Mouse (Mus musculus): ENCODE measurements at regions not wholly inside any gene's neighbourhood (a gene's known extent, or its start where the extent isn't known, plus 50 kb on each side); places are given as distances from the start of the nearest gene placed in this dataset.

DNA sequence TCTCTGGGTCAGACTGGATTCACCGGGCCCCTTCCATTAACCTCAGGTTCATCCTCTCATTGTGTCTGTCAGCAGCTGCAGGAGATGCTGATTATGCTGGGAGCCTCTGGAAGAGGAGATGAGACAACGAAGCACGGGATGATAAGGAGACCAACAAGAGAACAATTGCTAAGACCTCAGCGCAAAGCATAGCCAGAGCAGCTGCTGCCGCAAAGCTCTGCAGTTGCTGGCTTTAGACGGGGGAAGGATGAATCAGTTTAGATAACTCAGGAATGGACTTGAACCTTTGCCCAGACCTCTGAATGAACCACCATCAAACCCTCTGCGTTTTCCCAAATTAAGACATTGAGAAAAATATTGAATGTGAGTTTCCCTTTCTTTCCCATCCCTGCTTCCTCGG is 282.7 kb upstream of the Lyplal1 start:
- H3K9me3 ChIP-seq = peaks cover 34% of the 10 kb centered on the region
- no peak for TF ChIP-seq GATA1 (IDR thresholded peaks at IDR 0.05; ENCODE audit: borderline replicate concordance, low read length)
- TF ChIP-seq FLI1 (IDR thresholded peaks at IDR 0.05; ENCODE audit: low read length) = no peak
- no peaks in the 10 kb centered on the region for H3K36me3 ChIP-seq (replicated peaks; ENCODE audit: low read length)
- no peaks in the 10 kb centered on the region for H3K27me3 ChIP-seq (replicated peaks)
- H3K4me1 ChIP-seq = no peaks in the 10 kb centered on the region
- H3K4me3 ChIP-seq (replicated peaks) = no peak overlapping the region

DNA sequence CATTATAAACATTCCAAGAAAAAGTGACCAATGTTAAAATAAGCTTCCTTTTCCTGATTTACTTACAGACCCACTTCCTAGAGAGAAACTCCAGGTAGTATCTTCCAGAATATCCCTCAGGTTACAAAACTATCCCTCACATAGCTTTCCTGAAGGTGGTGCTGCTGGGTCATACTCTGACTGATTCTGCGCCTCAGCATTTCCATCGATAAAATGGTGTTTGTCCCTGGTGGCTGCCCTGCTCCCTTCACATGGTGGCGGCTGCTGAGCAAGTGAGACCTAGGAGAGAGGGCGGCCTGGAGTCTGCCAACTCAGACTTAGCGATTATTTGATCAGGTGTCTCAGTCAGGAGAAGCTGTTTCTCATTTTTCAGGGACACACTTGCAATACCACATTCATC is 275.9 kb upstream of the Lyplal1 start:
- Histone ChIP-seq H3K4me3 (replicated peaks) (no peak overlapping the region), H3K27me3 (replicated peaks) (no peaks in the 10 kb centered on the region), H3K36me3 (replicated peaks; ENCODE audit: low read length) (no peaks in the 10 kb centered on the region), H3K4me1 (no peaks in the 10 kb centered on the region), H3K9me3 (peaks cover 22% of the 10 kb centered on the region)
- no peak for TF ChIP-seq GATA1 (IDR thresholded peaks at IDR 0.05; ENCODE audit: borderline replicate concordance, low read length)
- TF ChIP-seq FLI1 (IDR thresholded peaks at IDR 0.05; ENCODE audit: low read length) = no peak

DNA sequence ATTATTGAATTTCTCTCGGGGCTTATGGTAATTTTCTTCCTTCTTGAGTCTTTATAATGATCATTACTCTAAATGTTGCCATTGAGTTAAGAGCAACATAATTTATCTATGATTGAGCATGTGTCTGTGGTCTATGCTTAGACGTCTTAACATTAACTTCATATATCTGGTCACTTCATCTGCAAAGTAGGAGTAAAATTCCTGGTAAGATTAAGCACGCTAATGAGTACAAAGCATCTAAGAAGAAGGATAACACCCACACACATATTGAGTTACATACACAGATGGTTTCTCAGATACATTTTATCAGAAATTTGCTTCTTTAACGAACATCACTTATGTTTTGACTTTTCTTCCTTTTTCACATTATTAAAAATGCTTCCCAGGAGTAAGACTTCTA is 267.3 kb upstream of the Lyplal1 start:
- H3K4me1 ChIP-seq = no peaks in the 10 kb centered on the region
- H3K4me3 ChIP-seq (replicated peaks) = no peak overlapping the region
- H3K36me3 ChIP-seq (replicated peaks; ENCODE audit: low read length) = no peaks in the 10 kb centered on the region
- peaks cover 26% of the 10 kb centered on the region for H3K9me3 ChIP-seq
- TF ChIP-seq FLI1 (IDR thresholded peaks at IDR 0.05; ENCODE audit: low read length) (no peak), GATA1 (IDR thresholded peaks at IDR 0.05; ENCODE audit: borderline replicate concordance, low read length) (no peak)
- no peaks in the 10 kb centered on the region for H3K27me3 ChIP-seq (replicated peaks)

DNA sequence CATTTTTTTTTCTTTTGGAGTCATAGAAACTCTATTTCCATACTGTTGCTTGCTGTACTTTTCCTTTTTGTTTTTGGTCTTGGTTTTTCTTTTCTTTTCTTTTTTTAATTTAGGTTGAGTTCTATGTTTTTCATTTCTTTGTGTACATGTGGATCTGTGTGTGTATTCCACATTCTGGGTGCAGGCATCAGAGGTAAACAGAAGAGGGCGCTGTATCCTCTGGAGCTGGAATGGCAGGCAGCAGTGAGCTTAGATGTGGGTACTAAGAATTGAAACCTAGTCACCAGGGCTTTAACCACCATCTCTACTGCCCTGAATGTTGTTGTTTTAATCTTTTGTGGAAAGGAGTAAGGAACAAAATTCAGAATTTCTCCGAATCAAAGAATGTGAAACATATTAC is 266.3 kb upstream of the Lyplal1 start:
- no peak overlapping the region for H3K4me3 ChIP-seq (replicated peaks)
- H3K36me3 ChIP-seq (replicated peaks; ENCODE audit: low read length) = no peaks in the 10 kb centered on the region
- H3K27me3 ChIP-seq (replicated peaks) = no peaks in the 10 kb centered on the region
- no peak for TF ChIP-seq FLI1 (IDR thresholded peaks at IDR 0.05; ENCODE audit: low read length)
- no peak for TF ChIP-seq GATA1 (IDR thresholded peaks at IDR 0.05; ENCODE audit: borderline replicate concordance, low read length)
- no peaks in the 10 kb centered on the region for H3K4me1 ChIP-seq
- H3K9me3 ChIP-seq = peaks cover 31% of the 10 kb centered on the region

DNA sequence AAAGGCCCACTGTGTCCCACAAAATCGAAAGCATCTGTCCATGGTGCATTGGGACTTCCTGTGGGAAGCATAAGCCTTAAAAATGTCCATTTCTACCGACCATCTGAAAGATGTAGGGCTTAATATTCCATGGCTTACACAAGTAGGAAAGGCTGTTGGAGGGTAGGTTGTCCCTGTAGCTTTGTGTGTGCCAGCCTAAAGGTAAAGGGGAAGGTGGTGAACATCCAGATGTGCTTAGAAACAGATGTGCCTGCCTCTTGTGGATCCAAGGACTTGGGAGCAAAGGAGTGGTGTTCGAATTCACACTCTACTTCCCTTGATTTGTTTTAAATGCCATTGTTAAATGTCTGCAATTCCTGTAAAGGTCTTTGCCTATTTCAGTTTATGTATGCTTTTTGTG is 265.9 kb upstream of the Lyplal1 start:
- no peaks in the 10 kb centered on the region for H3K36me3 ChIP-seq (replicated peaks; ENCODE audit: low read length)
- no peak for TF ChIP-seq GATA1 (IDR thresholded peaks at IDR 0.05; ENCODE audit: borderline replicate concordance, low read length)
- TF ChIP-seq FLI1 (IDR thresholded peaks at IDR 0.05; ENCODE audit: low read length) = no peak
- H3K4me3 ChIP-seq (replicated peaks) = no peak overlapping the region
- peaks cover 34% of the 10 kb centered on the region for H3K9me3 ChIP-seq
- H3K4me1 ChIP-seq = no peaks in the 10 kb centered on the region
- H3K27me3 ChIP-seq (replicated peaks) = no peaks in the 10 kb centered on the region

DNA sequence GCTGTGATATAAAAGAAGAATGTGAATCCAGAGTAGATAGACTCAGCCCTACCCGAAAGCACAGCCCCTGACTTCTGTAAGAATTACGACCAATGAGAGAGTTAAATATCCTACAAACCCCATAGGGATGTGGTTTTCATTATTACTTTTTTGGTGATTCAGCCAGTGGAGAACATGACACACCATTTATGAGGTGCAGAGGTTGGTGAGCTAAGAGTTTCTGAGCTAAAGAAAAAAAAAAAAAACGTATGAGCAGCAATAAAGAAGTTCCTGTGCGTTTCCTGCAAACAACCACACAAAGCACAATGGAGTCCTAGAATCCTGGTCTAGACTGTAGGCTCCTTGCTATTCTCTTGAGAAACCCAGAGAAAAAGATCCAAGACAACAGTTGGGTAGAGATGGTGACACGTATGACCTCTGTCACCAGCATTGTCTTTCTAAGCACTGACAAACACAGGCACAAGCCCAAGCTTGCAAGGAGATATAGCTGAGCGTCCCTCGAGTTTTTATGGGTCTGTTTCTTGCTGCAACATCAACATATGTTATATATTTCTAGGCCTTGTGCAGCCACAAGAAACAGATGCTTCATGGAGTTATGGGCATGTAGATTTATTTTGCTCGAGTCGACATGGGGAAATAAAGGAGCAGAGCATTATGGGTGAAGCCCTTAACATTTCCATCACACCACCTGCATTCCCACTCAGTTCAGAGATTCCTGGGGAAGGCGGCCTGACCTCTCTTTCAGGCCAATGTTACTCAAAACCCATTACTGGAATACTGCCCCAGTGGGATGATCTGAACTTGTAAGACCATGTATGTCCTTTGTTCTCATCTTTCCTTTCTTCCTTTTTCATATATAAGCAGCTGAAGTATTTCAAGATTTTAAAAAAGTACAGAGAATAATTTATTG is 263.1 kb upstream of the Lyplal1 start:
- no peaks in the 10 kb centered on the region for H3K36me3 ChIP-seq (replicated peaks; ENCODE audit: low read length)
- H3K9me3 ChIP-seq = peaks cover 26% of the 10 kb centered on the region
- no peak overlapping the region for H3K4me3 ChIP-seq (replicated peaks)
- no peak for TF ChIP-seq GATA1 (IDR thresholded peaks at IDR 0.05; ENCODE audit: borderline replicate concordance, low read length)
- no peak for TF ChIP-seq FLI1 (IDR thresholded peaks at IDR 0.05; ENCODE audit: low read length)
- no peaks in the 10 kb centered on the region for H3K27me3 ChIP-seq (replicated peaks)
- no peaks in the 10 kb centered on the region for H3K4me1 ChIP-seq

DNA sequence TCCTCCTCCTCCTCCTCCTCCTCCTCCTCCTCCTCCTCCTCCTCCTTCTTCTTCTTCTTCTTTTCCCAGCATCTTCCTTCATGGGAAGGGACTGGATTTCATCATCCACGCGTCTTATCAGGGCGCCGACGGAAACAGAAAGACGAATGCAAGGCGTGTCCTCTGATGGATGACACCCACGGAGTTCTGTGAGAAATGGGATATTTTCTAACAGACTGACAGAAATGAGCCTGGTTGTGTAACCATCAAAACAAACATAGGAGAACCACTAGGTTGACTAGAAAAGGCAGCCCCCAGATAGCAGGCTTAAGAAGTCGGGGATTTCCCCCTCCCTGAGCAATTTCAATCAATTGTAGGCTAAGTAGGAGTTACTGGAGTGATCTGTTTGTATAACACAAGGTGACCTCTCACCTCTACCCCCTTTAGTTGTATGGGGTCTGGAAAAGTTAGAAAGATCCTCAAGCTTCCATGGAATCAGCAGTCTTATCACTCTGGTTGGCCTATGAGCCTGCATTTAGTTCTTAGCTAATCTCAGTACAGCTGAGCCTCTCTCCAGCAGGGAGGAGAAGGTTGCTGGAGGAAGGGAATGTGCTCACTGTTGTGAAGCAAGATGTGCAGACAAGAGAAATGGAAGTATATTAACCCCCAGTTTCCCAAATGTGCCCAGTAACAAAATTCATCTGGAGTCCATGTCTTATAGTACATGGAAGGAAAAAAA is 260.0 kb upstream of the Lyplal1 start:
- H3K4me3 ChIP-seq (replicated peaks) = no peak overlapping the region
- no peak for TF ChIP-seq FLI1 (IDR thresholded peaks at IDR 0.05; ENCODE audit: low read length)
- TF ChIP-seq GATA1 (IDR thresholded peaks at IDR 0.05; ENCODE audit: borderline replicate concordance, low read length) = no peak
- peaks cover 3% of the 10 kb centered on the region; the same call in 1 of the 2 replicates for H3K4me1 ChIP-seq
- no peaks in the 10 kb centered on the region for H3K27me3 ChIP-seq (replicated peaks)
- peaks cover 32% of the 10 kb centered on the region for H3K9me3 ChIP-seq
- H3K36me3 ChIP-seq (replicated peaks; ENCODE audit: low read length) = no peaks in the 10 kb centered on the region

DNA sequence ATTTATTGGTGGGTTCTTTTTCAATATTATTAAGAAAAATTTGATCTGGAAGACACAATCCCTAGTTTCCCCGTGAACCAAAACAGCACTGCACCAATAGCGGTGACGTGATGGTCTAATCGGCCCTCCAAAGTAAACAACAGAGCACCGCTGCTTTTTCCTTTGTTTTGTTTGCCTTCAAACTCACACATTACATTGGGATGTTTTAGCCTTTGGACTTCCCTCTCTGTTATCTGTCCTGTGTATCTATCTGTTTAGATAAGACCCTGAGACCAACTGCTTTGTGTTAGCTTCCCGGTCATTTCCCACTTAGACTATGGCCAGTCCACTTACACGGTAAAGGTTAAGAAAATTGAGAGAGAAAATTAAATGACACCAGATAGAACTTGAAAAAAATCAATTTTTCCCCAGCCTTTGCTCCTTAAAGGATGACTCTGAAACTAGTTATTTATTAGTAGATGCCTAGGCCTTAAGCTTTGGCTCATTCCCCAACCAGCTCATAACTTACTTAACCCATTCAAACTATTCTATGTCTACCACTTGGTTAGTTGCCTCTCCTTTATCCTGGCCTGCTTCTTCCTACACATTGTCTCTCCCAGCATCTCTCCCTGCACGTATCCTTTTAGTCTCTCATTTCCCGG is 257.0 kb upstream of the Lyplal1 start:
- Histone ChIP-seq H3K4me3 (replicated peaks) (no peak overlapping the region), H3K9me3 (peaks cover 34% of the 10 kb centered on the region), H3K36me3 (replicated peaks; ENCODE audit: low read length) (no peaks in the 10 kb centered on the region), H3K4me1 (peaks cover 3% of the 10 kb centered on the region; the same call in 1 of the 2 replicates), H3K27me3 (replicated peaks) (no peaks in the 10 kb centered on the region)
- no peak for TF ChIP-seq FLI1 (IDR thresholded peaks at IDR 0.05; ENCODE audit: low read length)
- no peak for TF ChIP-seq GATA1 (IDR thresholded peaks at IDR 0.05; ENCODE audit: borderline replicate concordance, low read length)

DNA sequence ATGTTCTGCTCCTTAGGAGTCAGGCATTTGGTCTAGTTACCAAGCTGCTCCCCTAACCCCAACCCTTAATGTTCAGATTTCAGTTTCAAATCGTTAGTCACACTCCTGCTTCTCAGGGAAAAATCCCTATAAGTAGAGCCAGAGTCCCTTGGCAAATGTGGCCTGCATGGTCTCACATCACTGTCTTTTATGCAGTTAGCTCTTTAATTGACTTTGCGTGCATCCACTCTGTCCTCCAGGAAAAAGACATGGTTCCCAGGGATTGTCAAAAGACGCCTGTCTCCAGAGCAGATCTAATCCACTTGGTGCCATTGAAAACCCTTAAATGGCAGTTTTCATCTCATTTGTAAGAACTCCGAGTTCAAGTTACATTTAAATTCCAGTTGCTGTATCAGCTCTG is 256.3 kb upstream of the Lyplal1 start:
- TF ChIP-seq GATA1 (IDR thresholded peaks at IDR 0.05; ENCODE audit: borderline replicate concordance, low read length) = no peak
- TF ChIP-seq FLI1 (IDR thresholded peaks at IDR 0.05; ENCODE audit: low read length) = no peak
- Histone ChIP-seq H3K9me3 (peaks cover 29% of the 10 kb centered on the region), H3K27me3 (replicated peaks) (no peaks in the 10 kb centered on the region), H3K36me3 (replicated peaks; ENCODE audit: low read length) (no peaks in the 10 kb centered on the region), H3K4me1 (peaks cover 3% of the 10 kb centered on the region; the same call in 1 of the 2 replicates), H3K4me3 (replicated peaks) (no peak overlapping the region)

Measured in megakaryocyte, embryonic 14.5 days (primary cell).